Mouse (Mus musculus) limb, embryonic 14.5 days (tissue): ENCODE data around the gene Gm48552. TPM values are rescaled to one million over a fixed set of nuclear protein-coding genes. Genes with fewer than 3 reads are reported as not detected.
A peak's percentile ranks its signal among the peaks of the same experiment; 100 is the strongest.

Experiments used
- ATAC-seq: fragments of 200-750 bp; cut with Nextera tagmentation; 2 replicates; pipeline ENCODE4 v1.8.0; 2017; ENCODE audit warnings: low read depth, moderate number of reproducible peaks, moderate TSS enrichment; ENCODE audit not compliant: low FRiP score
- DNase-seq: peaks from one replicate; pipeline ENCODE4 v3.0.0-alpha.2; 2015; ENCODE audit warnings: low spot score
- H3K27ac ChIP-seq: fragments of 300-500 bp; sonication (generic); replicated peaks from 2 replicates; pipeline ENCODE4 v1.5.1; 2014; ENCODE audit warnings: low read depth, mild to moderate bottlenecking, low read length, moderate library complexity, mixed read lengths
- H3K27me3 ChIP-seq: fragments of 300-500 bp; sonication (generic); 2 replicates; pipeline ENCODE4 v1.6.1; 2014; ENCODE audit warnings: low read length, mixed read lengths; ENCODE audit not compliant: control insufficient read depth, insufficient read depth
- H3K36me3 ChIP-seq: fragments of 300-500 bp; sonication (generic); 2 replicates; pipeline ENCODE4 v1.6.1; 2014; ENCODE audit warnings: mild to moderate bottlenecking, low read length, moderate library complexity, mixed read lengths; ENCODE audit not compliant: control insufficient read depth, insufficient read depth
- H3K4me1 ChIP-seq: fragments of 300-500 bp; sonication (generic); 2 replicates; pipeline ENCODE4 v1.6.1; 2014; ENCODE audit warnings: antibody characterized with exemption, low read length, mixed read lengths; ENCODE audit not compliant: control insufficient read depth, insufficient read depth
- H3K4me2 ChIP-seq: fragments of 300-500 bp; sonication (generic); replicated peaks from 2 replicates; pipeline ENCODE4 v1.6.1; 2014; ENCODE audit warnings: low read depth, mild to moderate bottlenecking, low read length, moderate library complexity; ENCODE audit not compliant: severe bottlenecking
- H3K4me3 ChIP-seq: fragments of 300-500 bp; sonication (generic); replicated peaks from 2 replicates; pipeline ENCODE4 v1.5.1; 2014; ENCODE audit warnings: low read length
- H3K9ac ChIP-seq: fragments of 300-500 bp; sonication (generic); 2 replicates; pipeline ENCODE4 v1.6.1; 2014; ENCODE audit warnings: mild to moderate bottlenecking, low read depth, low read length, moderate library complexity; ENCODE audit not compliant: severe bottlenecking
- H3K9me3 ChIP-seq: fragments of 300-500 bp; sonication (generic); 2 replicates; pipeline ENCODE4 v1.6.1; 2016; ENCODE audit warnings: low read length; ENCODE audit not compliant: control insufficient read depth
- POLR2A ChIP-seq: fragments of 200-500 bp; IDR thresholded peaks from 2 replicates; pipeline ENCODE4 v1.8.0; 2012; ENCODE audit warnings: inconsistent platforms, mild to moderate bottlenecking, moderate library complexity, borderline replicate concordance; ENCODE audit not compliant: insufficient read depth, insufficient read length; ENCODE audit errors: extremely low read depth
- WGBS: fragments of 180-500 bp; shearing (Covaris S2); extraction: QIAGEN DNeasy Blood & Tissue Kit; methylation state at CpG from one replicate; pipeline ENCODE4 v1.1.7; 2014; 5-methylcytosine and 5-hydroxymethylcytosine counted together
- polyA plus RNA-seq, 2 experiments: library from polyadenylated mRNA; depleted of rRNA in 1 of 2; stranded (reverse) in 1 of 2; unstranded in 1 of 2; fragments of >200 nt; fragmentation: Nextera tagmentation in 1 of 2; extraction: Ambion mirVana in 1 of 2; gene quantifications; 2 replicates each; pipeline versions ENCODE4 v1.2.1 to v1.2.3; 2012 to 2014

Gm48552 gene
- polyA plus RNA-seq, 2 experiments: 0.99 to 6.8 TPM

- peaks cover 33% of the 10 kb centered on the region for H3K4me1 ChIP-seq
- no peaks in the 10 kb centered on the region for H3K27me3 ChIP-seq
- H3K4me2 ChIP-seq: no peak overlapping the region
- no peak for DNase-seq
- no peak overlapping the region for H3K4me3 ChIP-seq
- H3K36me3 ChIP-seq: peaks cover 37% of the 10 kb centered on the region
- ATAC-seq: no peak
- TF ChIP-seq POLR2A: no peak
- H3K9me3 ChIP-seq: no peaks in the 10 kb centered on the region
- H3K9ac ChIP-seq: no peak overlapping the region
- 73% methylated on average over 6 of the region's 6 CpGs for WGBS
- no peak overlapping the region for H3K27ac ChIP-seq
Measured at GRCm38 (mm10) chr10:81422191-81422590, 33.4 kb downstream of the Gm48552 start.

GRCm38 (mm10) chr10:81422661-81423217 lies 33.9 kb downstream of the Gm48552 start:
- Histone ChIP-seq H3K9ac (no peak overlapping the region), H3K36me3 (peaks cover 35% of the 10 kb centered on the region), H3K9me3 (no peaks in the 10 kb centered on the region), H3K27me3 (0 out of 2 replicates have a peak, but pooled peaks cover under 1% of the 10 kb centered on the region), H3K4me1 (peaks cover 29% of the 10 kb centered on the region), H3K27ac (no peak overlapping the region), H3K4me2 (no peak overlapping the region), H3K4me3 (no peak overlapping the region)
- ATAC-seq (no peak), DNase-seq (no peak)
- WGBS: 85% methylated on average over 3 of the region's 3 CpGs
- TF ChIP-seq POLR2A: no peak

GRCm38 (mm10) chr10:81423476-81424245 lies 34.9 kb downstream of the Gm48552 start:
- TF ChIP-seq POLR2A: no peak
- ATAC-seq (no peak), DNase-seq (no peak)
- H3K4me1 ChIP-seq: peaks cover 24% of the 10 kb centered on the region
- 0 out of 2 replicates have a peak overlapping the region, but pooled peaks have one; percentile 50 for H3K27ac ChIP-seq
- H3K36me3 ChIP-seq: peaks cover 32% of the 10 kb centered on the region
- peak overlapping the region; percentile 71 for H3K4me2 ChIP-seq
- H3K9ac ChIP-seq: peak overlapping the region; percentile 41; the same call in 1 of the 2 replicates
- 0 out of 2 replicates have a peak, but pooled peaks cover 4% of the 10 kb centered on the region for H3K27me3 ChIP-seq
- 73% methylated on average over 4 of the region's 4 CpGs for WGBS
- H3K4me3 ChIP-seq: peak overlapping the region; percentile 73; the same call in 1 of the 2 replicates
- no peaks in the 10 kb centered on the region for H3K9me3 ChIP-seq

GRCm38 (mm10) chr10:81424246-81425051 lies 35.6 kb downstream of the Gm48552 start:
- H3K36me3 ChIP-seq: peaks cover 24% of the 10 kb centered on the region
- ATAC-seq (no peak), DNase-seq (no peak)
- TF ChIP-seq POLR2A: no peak
- H3K27ac ChIP-seq: peak overlapping the region; percentile 50
- 0 out of 2 replicates have a peak, but pooled peaks cover 4% of the 10 kb centered on the region for H3K27me3 ChIP-seq
- no peaks in the 10 kb centered on the region for H3K9me3 ChIP-seq
- peak overlapping the region; percentile 73 for H3K4me3 ChIP-seq
- peak overlapping the region; percentile 77 for H3K9ac ChIP-seq
- H3K4me2 ChIP-seq: peak overlapping the region; percentile 71
- WGBS: 7% methylated on average over 23 of the region's 25 CpGs
- H3K4me1 ChIP-seq: peaks cover 25% of the 10 kb centered on the region
